Mouse (Mus musculus) kidney, adult 8-10 months (tissue): ENCODE results near the gene Nudt21.

Experiments used
- DNase-seq, 2 experiments: peaks; one replicate each; pipeline ENCODE4 v3.0.0; 2022

The Nudt21 gene

DNA sequence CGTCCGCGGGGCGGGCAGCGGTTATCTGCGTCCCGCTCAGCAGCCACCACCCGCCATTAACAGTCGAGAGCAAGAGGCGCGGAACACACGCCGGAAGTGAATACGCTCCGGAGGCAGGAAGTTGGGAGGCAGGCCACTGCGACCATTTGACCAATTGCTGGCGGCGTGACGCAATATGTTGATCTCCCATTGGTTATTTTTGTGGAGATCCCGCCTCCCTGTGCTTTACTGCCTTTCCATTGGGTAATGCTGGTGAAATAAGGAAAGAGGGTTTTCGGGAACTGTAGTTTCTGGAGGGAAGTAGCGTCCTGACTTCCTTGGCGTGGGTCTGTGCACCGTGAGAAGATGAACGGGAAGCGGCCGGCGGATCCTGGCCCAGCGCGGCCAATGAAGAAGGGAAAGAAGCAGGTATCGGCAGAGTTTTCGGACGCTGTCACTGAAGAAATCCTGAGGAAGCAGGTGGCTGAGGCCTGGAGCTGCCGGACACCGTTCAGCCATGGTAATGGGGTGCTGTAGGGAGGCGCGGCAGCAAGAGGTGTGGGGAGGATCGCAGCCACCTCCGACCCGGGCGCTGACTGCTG, at the start of gene Nudt21, which contains the start of gene Ogfod1:
Nudt21 (minus strand) TSS at position 88 of the 581 bp plus-strand sequence.
Ogfod1 (plus strand) TSS at position 255 of the 581 bp plus-strand sequence.
- peak; percentile 97 for DNase-seq

DNA sequence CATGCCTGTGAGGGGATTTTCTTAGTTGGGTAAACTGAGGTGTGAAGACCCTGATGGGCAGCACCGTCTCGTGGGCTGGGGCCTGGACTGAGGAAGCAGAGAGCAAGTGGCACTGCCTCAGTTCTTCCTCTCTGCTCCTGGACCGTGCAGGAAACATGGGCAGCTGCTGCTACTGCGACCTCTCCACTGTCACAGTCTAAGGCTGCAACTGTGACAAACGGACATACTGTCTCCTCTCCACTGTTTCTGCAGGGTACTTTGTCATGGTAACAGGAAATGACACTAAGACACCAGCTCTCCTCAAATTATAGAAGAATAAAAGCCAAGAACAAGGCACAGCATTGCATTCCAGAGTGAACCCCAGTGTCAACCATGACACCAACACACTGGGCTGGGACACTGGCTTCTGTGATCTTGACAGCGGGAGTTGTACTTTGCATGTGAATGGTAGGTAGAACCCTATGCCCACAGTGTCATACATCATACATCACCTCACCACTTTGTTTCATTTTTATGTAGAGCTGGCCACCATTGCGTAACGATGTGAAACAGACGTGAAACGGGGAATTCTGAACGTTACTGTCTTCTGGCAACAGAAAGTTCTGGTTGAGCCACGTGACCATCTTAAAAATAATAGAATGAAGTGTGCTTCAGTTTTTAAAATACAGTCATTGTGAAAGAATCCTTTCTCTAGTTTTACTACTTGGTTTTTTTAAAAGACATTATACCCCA, 39.8 kb upstream of the Nudt21 start:
- no peak for DNase-seq

DNA sequence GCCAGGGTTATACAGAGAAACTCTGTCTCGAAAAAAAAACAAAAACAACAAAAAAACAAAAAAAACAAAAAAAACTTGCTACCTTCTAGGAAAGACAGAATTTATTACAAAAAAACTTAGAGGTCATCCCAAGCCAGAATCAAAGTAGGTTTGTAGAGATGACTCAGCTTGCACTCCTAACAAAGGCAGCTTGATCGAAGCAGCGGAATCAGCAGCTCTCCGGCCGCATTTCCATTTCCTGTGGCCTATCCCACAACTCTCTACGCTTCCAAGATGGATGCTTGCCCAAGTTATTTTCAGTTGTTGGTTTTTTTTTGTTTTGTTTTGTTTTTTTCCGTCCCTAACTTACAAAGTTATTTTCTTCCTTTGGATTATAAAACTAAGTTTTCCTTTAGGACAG, 32.0 kb upstream of the Nudt21 start:
- DNase-seq, result peak in 1 of 2 experiments; percentile 1

DNA sequence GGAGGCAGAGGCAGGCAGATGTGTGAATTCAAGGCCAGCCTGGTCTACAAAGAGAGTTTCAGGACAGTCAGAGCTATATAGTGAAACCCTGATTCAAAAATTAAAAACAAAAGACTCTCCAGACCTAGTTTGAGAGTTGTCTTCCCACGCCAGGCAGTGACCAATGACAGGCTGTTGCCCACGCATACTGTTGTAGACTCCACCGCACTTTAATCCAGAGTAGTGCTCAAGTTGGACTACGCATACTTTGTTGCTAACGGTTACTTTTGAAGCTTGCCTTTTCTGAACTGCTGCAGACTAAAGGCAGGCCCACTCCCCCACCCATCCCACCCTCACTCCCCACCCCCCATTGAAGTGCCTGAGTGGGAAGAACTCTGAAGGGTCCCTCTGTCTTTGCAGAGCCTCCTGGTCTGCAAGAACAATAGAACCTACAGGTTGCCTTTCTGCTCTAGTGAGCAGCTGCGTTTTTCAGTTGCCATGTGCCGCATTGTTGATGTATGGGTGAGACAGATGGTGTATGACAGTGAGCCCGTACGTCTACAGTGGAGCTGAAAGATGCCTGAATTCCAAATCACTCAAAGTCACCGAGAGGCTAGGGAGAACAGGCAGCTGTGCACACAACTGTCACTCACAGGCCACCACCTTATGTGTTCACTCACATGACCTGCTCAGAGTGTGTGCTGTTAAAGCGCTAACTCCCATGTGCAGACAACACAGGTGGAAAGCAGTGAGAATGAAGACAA, 29.5 kb upstream of the Nudt21 start:
- DNase-seq, result no peak

DNA sequence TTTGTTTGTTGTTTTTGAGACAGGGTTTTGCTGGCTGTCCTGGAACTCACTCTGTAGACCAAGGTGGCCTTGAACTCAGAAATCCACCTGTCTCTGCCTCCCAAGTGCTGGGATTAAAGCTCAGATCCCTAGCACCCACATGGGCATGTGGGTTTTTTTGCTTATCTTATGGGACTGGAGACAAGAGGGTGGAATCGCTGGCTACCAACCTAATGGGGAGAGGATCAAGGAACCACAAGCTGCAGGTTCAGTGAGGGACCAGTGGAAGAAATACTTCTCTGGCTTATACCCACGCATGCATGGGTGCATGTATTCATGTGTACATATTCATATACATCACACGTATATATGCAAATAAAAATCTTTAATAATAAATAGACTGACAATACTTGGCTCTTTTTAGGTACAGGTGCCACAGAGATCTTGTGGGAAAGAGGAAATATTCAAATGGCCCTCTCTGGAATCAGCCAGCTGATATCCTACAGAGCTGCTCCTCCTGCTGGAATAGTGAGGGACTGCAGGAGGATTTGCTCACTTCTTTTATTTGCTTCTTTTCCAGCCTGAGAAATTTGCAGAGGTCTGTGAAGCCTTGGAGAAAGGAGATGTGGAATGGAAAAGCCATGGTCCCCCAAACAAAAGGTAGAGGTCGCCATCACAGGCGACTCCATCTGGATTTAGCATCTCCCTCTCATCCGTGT, 20.5 kb upstream of the Nudt21 start:
- DNase-seq, result peak; percentile 8 to 52

DNA sequence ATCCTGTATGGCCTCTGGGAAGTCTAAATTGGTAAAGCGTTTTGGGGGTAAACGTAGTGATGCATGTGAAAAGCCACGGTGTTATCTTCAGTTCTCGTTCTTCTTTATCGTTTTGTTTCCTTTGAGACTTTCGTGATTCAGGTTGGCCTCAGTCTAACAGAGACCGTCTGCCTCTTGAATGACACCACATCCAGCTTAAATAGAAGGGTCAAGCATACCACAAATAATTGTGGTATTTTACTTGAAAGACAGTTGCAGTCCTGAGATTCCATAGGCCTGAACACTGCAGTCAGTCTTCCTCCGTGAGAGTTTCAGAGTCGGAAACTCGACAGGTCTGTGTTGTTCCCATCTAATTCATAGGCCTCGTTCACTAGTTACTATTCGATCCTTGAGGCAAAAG, 15.9 kb upstream of the Nudt21 start:
- no peak for DNase-seq

DNA sequence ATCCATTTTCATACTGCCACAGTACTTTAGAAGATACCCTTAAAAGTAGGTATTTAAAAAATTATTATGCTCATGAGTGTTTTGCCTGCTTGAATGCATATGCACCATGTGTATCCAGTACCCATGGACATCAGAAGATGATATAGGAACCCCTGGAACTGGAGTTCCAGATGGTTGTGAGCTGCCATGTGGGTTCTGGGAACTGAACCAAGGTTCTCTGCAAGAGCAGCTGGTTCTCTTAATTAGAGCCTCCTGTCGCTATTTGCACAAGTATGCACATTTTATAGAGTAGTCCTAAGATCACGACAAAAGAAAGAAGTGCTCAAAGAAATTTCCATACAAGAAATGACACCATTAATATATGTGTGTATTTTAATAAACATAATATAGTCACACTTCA, 11.0 kb upstream of the Nudt21 start:
- DNase-seq, result no peak

DNA sequence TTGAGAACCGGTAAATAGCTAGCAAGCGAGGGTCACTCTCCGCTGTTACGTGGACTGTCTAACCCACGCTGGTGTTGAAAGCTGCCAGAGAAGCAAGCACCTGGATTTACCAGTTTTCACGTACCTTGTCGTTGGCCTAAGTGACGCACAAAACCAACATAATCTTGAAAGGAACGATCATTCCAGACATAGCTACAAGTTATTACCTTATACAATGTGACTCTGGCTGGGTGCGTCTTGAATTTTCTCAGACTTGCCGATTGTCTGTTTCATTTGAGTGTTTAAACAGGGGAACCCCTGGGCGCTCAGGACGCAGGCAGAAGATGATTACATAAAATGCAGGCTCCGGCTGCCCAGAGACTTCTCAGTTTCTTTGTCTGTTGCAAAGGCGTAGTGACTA, 975 bp upstream of the Nudt21 start:
- no peak for DNase-seq

DNA sequence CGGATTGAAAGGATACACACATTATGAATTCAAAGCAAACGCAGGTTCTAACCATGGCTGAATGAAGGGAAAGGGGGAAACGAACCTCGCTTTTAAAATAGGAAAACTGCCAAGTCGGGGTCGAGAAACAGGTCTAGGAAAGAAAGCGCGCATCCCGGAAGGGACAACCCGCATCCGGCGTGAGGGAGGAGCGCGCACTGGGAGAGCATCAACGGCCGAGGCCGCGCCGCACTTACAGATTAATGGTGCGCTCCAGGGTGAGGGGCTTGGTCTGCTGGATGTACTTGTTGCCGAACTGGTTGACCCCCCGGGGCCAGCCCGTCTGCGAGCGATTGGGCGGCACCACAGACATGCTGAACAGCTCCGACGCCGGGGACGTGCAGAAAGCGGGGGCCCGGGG, 290 bp downstream of the Nudt21 start:
- DNase-seq, result peak; percentile 38 to 49

DNA sequence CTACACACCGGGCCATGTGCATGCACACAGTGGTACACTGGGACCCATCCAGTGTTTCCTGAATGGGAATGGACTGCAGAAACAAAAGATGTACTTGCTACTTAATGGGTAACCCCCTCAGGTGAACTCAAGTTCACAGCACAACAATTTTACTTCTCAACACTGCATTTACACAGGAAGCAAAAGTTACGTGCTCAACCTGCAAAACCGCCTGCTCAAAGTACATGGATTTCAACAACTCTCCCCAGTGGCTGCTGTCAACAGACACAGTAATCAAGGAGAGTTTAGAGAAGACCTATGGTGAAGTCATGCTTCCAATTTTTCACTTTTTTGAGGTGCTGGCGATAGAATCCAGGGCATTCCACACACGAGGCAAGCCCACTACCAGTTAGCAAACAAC, 1.6 kb downstream of the Nudt21 start:
- no peak for DNase-seq

DNA sequence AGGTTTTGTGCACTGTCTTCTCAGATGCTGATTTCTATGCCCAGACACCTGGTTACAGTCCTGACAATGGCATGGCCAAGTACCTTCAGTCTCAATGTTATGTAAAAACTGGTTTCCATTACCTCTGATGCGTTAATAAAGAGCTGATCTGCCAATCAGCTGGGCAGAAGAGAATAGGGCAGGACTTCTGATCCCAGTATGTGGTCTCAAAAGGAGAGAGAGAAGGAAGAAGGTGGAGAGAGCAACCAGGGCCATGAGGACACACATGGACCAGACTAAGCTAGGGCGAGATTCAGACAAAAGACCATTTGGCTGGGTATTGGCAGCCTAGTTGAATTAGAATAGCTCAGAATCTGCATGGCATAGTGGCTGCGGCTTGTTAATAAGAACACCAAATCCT, 3.2 kb downstream of the Nudt21 start:
- no peak for DNase-seq

DNA sequence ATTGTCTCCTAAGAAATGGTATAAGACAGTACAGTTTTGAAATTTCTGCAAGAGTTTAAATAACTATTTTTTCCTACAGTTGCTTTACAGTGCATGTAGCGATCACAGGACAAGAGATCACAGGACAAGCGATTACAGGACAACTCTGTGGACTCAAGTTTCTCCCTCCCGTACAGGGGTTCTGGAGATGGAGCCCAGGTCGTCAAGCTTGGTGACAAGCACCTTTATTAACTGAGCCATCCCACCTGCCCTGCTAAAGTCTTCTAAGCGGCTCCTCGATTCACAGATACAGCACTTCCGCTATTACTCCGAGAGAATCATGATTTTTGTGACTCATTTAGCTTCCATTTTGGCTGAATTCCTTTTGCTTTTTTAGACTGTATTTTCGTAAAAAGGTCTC, 7.1 kb downstream of the Nudt21 start:
- no peak for DNase-seq

DNA sequence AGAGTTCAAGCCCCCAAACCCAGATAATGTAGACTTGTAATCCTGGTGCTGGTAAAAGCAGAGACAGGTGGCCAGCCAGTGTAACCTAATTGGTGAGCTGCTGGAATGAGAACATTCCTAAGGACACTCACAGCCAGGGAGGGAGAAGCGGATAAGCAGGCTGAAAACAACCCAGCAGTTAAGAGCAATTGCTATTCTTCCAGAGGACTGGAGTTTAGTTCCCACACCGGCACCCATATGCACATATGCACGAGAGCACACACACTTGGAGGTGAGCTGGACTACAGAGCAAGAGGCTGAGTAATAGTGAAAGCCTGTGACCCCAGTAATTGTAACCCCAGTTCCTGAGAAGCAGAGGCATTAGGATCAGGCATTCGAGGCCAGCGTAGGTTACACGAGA, 12.9 kb downstream of the Nudt21 start:
- no peak for DNase-seq

DNA sequence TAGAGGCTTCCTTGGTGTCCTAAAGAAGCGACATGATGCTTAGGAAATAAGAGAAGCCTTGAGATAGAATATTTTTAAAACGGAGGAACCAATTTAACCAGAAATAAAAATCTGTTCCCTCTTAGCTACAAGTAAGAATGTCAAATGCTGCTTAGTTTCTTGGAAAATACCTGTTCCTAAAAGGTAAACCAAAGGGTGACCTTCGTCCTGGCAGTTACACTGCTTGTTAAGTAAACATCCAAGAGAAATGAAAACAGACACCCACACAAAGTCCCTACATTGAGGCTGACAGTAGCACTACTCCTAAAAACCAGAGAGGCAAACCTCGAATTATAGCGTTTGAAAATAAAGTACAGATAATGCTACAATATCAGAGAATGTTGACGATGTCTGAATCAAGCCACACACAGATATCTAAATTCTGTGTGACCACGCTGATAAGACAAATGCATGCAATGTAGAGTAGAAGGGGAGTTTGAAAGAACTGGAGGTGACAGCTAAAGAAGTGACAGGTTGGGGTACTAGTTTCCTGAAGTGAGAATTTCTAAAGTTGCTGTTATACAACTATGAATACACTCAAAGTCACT, 23.7 kb downstream of the Nudt21 start:
- peak in 1 of 2 experiments; percentile 27 for DNase-seq

DNA sequence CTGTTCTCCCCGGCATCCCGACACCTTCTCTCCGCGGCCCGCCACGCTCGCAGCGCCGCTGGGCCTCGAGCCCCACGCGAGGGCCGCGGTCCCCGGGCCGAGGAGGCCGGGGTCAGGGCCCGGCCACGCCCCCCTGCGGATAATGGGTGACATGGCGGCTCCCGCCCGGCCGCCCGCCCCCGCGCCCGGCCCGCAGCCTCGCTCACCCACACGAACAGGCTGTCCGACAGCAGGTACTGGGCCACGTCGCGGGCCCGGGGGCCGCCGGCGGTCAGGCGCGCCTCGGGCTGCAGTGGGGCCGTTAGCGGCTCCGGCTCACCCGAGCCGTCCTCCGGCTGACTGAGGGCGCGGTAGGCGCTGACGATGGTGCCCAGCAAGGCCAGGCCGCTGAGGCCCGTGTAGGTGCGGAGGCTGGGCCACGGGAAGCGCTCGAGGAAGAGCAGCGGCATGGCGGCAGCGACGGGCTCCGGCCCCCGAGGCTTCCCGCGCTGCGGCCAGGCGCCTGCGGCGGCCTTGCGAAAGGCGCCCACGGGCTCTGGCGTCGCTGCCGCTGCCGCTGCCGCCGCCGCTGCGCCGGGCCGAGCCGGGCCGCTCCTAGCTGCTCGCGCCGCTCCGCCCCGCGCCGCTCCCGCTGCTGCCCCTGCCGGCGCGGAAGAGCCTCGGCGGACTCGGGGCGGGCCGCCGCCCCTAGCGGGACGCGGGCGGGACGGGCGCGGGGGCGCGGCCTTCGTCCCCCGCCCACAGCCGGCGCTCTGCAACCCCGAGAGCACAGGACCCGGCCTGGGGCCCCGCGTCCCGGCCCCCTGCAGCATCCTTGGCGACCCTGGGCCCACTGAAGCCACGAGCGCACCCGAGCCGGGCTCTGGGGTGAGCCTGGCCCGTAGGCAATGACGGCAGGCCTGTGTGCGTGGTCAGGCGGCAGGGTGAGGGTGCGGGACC, 24.5 kb downstream of the Nudt21 start, which contains the start of gene Amfr:
Amfr (minus strand) TSS at position 830 of the 939 bp plus-strand sequence.
- peak; percentile 35 to 60 for DNase-seq

DNA sequence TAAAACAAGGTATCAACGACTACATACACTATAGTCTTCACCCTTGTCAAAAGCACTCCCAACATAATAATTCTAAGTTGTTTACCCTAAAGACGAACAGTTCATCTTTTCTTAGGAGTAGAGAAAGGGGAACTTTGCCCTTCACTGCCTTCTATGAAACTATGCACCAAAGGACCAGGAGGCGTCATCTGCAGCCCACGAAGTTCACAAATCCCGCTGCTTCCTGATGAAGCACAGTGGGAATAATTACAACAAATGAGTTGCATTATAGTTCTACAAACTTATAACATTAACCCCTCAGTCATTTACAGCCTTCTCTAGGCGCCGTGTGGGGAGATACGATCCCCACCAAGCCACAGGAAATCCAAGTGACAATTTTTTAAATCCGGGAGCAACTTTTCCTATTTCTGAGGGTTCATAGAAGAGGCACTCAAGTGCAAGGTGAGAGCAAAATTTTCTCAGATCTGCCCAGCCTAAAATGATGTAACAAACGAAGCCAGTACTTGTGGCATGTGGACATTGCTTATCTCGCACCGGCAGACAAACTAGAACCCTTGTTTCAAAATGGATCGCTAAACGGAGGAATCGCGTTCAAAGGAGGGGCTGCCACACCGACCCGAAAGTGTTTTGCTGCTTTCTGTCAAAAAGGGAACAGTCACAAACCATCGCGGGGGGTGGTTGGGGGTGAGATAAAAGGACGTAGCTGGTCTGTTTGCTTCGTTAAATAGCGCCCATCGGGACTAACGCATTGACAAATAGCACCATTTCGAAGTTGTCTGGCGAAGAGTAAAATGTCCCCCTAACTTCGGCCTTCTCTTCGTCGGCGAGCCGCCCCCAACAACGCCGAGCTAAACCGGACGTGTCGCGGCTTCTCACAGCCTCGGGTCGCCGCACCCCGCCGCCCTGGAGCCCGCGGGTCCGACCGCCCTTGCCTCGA, 25.5 kb downstream of the Nudt21 start:
- peak; percentile 9 to 13 for DNase-seq

DNA sequence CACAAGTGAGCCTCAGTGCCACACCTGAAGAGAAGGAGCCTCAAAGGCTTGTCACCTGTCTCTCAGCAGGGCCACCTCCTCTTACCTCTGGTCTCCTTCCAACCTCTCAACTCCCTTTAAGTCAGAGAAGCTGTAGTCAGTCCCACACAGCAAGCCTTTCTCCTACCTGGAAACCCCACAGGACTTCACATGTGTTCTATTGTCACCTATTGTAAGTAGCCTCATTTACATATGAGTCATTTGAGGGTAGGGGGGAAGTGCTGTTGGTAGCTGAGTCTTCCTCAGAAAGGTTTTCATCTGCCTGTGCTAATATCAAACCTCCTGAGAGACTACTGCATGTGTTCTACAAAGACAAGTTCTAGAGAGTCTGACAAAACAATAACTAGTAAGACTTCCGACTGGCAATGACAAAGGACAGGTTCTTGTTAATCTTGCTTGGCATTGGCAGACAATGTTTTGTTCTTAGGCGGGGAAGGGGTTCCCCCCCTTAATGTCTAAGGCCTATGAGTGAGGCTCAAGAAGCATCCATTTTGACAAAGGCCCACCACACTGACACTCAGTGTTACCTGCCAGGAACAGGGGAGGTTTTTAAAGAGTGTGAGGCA, 26.6 kb downstream of the Nudt21 start:
- DNase-seq, result peak in 1 of 2 experiments; percentile 3

DNA sequence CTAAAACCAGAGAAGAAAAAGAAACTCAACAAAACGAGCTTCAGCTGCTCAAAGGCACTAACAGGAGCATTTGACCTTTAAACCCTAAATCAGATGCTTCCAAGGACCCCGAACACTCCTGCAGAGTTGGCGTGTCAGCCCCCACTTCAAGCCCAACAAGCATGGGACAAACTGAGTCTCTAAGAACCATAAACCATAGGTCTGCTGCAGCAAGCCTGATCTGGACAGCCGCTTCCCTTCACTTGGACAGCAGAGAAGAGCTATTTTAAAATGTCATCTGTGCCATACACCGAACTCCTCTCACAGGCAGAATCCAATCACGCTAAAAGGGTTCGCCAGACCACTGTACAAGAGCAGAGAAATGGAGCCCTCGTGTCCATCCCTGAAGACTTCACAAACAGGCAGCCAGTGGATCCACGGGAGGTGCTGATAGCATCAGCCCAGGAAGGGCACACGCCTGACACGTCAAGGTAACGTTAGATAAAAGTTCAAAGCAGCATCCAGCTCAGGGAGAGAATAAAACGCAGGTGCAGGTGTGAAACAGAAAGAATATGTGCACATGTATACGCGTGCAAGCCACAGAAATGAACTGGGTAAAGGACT, 27.5 kb downstream of the Nudt21 start:
- DNase-seq, result no peak

DNA sequence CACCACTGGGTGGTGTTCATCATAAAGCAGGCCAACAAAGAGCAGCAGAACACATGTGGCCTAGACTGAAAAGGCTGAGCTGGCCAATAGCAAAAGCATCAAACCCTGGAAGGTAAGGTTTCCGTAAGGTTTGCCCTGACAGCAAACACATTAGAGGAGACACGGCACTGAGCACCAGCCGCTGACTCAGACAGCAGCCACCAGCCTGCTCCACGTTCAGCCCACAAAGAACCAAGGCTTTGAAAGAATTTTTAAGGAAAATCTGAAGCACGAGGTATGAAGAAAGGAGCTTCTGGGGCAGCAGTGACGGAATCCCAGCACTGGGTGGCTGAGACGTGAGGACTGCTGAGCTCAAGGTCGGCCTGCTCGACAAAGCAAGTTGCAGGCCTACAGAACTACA, 32.7 kb downstream of the Nudt21 start:
- no peak for DNase-seq

DNA sequence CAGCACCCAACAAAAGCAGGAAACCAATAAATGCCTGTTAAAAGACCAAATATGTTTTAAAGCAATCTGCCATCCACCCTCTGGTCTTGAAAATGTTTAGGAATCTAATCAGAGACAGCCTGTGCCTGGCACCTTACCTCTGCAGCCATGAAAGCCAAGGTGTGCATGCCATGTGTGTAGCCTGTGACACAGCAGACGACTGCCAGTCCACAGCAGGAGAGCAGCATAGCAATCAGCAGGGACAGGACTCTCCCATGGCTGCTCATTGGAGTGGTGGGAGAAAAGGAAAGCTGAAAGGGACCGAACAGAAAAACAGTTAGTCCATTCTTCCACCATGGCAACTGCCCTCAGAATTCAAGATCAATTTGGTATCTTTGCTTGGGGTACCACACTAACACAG, 37.9 kb downstream of the Nudt21 start:
- DNase-seq, result no peak
